ENCODE assay signal across 8 mouse cellular contexts in the genomic region with DNA sequence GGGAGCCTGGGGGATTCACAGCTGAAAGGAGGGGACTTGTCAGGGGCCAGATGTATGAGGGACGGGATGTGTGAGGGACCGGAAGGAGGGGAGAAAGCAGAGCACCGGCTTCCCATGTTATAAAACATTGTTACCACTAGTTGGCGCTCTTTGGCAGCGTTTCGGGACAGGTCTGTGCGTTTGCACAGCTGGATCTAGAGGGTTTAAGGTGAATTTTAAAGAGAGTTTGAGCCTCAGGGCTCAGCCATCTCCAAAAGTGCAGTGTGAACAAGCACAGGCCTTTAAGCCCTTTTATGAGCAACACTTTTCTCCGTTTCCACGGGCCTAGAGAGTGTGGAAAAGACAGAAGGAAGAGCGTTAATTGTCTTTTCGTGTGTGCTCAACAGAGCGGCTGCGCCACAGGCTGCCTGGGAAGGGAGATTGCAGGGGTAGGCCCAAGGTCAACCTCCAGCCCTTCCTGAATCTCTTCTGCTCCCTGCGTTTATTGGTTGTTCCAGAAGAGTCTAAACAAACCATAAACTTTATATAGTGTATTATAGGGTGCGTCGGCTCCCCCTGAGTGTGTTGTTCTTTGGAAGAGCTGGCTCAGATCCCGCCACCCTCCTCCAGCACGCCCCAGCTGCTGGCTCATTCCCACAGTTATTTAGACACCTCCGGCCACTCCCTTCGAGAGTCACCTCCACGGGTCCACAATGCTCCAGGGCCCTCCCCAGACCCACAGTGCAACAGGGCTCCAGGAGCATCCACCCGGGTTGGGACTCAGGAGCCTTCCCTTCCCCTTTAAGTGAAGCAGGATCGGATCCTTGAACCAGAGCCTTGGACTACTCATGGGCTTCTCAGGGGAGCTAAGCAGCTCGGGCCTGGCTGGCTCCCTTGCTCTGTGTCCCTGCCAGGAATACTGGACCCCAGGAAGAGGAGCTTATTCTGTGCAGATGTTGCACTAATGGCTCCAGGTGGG. TPM values are rescaled to one million over a fixed set of nuclear protein-coding genes. Genes with fewer than 3 reads are reported as not detected.
DNase-seq lines count a peak whose midpoint lies in the region; ATAC-seq and TF ChIP-seq lines count a peak whose summit lies in the region.

No protein-coding gene starts in this region.

- H3K4me3 ChIP-seq in embryonic facial prominence, embryonic 11.5 days (ENCODE audit: low read depth, low read length): no peak overlapping the region
- no peak overlapping the region for H3K4me3 ChIP-seq in heart, embryonic 15.5 days
- no peak overlapping the region for H3K4me3 ChIP-seq in kidney, postnatal 0 days (replicated peaks; ENCODE audit: low read depth, low read length)

- H3K9ac ChIP-seq in embryonic facial prominence, embryonic 11.5 days (replicated peaks; ENCODE audit: low read length): no peak overlapping the region
- no peak overlapping the region for H3K9ac ChIP-seq in heart, embryonic 15.5 days
- 0 out of 2 replicates have a peak overlapping the region, but pooled peaks have one; percentile 3 for H3K9ac ChIP-seq in kidney, postnatal 0 days (ENCODE audit: low read depth, low read length)

- peak; percentile 51; the same call in 1 of the 2 replicates for ATAC-seq in embryonic facial prominence, embryonic 11.5 days (replicated peaks; ENCODE audit: insufficient number of reproducible peaks, low FRiP score, low TSS enrichment, low read depth)
- ATAC-seq in heart, embryonic 15.5 days (replicated peaks; ENCODE audit: insufficient number of reproducible peaks, insufficient read depth, low FRiP score, low read depth): no peak
- peak; percentile 41 for ATAC-seq in kidney, postnatal 0 days (replicated peaks; ENCODE audit: low FRiP score, low read depth)
- ATAC-seq in cerebellum, adult (ENCODE audit: insufficient number of reproducible peaks, low FRiP score, low TSS enrichment): no peak

- H3K4me2 ChIP-seq in embryonic facial prominence, embryonic 11.5 days (ENCODE audit: low read depth, low read length): no peak overlapping the region
- no peak overlapping the region for H3K4me2 ChIP-seq in heart, embryonic 15.5 days
- peak overlapping the region; percentile 19; the same call in 1 of the 2 replicates for H3K4me2 ChIP-seq in kidney, postnatal 0 days (ENCODE audit: low read length)

- peak; percentile 84 for DNase-seq in CD4-positive, CD25-positive, alpha-beta regulatory T cell, adult 2 months (ENCODE audit: low read depth, low spot score)
- peak; percentile 76 for DNase-seq in NIH3T3 (ENCODE audit: low read depth)
- peak; percentile 91 for DNase-seq in embryonic facial prominence, embryonic 11.5 days (ENCODE audit: low spot score)
- DNase-seq in kidney, postnatal 0 days (ENCODE audit: low spot score): peak; percentile 95
- peak; percentile 72 for DNase-seq in lung, postnatal 25 days (ENCODE audit: low spot score)
- peak; percentile 53 for DNase-seq in retina, postnatal 7 days (ENCODE audit: low read depth, low spot score)

- whole genome bisulfite sequencing in embryonic facial prominence, embryonic 11.5 days: 56% methylated on average over 24 of the region's 24 CpGs
- 51% methylated on average over 24 of the region's 24 CpGs for WGBS in heart, embryonic 15.5 days
- 21% methylated on average over 24 of the region's 24 CpGs for WGBS in kidney, postnatal 0 days

- H3K36me3 ChIP-seq in embryonic facial prominence, embryonic 11.5 days (replicated peaks; ENCODE audit: control insufficient read depth, insufficient read depth, low read depth, low read length): no peaks in the 10 kb centered on the region
- no peaks in the 10 kb centered on the region for H3K36me3 ChIP-seq in heart, embryonic 15.5 days
- H3K36me3 ChIP-seq in kidney, postnatal 0 days (ENCODE audit: insufficient read depth, low read length): no peaks in the 10 kb centered on the region

- no peaks in the 10 kb centered on the region for H3K27me3 ChIP-seq in embryonic facial prominence, embryonic 11.5 days (ENCODE audit: control insufficient read depth, insufficient read depth, low read length)
- H3K27me3 ChIP-seq in heart, embryonic 15.5 days: no peaks in the 10 kb centered on the region
- no peaks in the 10 kb centered on the region for H3K27me3 ChIP-seq in kidney, postnatal 0 days (ENCODE audit: insufficient read depth, low read length)

- H3K4me1 ChIP-seq in embryonic facial prominence, embryonic 11.5 days (ENCODE audit: control insufficient read depth, insufficient read depth, low read length): no peaks in the 10 kb centered on the region
- peaks cover 9% of the 10 kb centered on the region for H3K4me1 ChIP-seq in heart, embryonic 15.5 days (replicated peaks)
- 0 out of 2 replicates have a peak, but pooled peaks cover 5% of the 10 kb centered on the region for H3K4me1 ChIP-seq in kidney, postnatal 0 days (replicated peaks; ENCODE audit: insufficient read depth, low read length)

- TF ChIP-seq CTCF in kidney, postnatal 0 days (IDR thresholded peaks at IDR 0.05; ENCODE audit: low read depth): peak; percentile 86

- H3K9me3 ChIP-seq in embryonic facial prominence, embryonic 11.5 days (replicated peaks; ENCODE audit: control insufficient read depth, low read length): no peaks in the 10 kb centered on the region
- H3K9me3 ChIP-seq in heart, embryonic 15.5 days (replicated peaks): no peaks in the 10 kb centered on the region
- H3K9me3 ChIP-seq in kidney, postnatal 0 days (replicated peaks; ENCODE audit: low read length): no peaks in the 10 kb centered on the region

- no peak overlapping the region for H3K27ac ChIP-seq in embryonic facial prominence, embryonic 11.5 days (replicated peaks; ENCODE audit: low read depth, low read length)
- H3K27ac ChIP-seq in heart, embryonic 15.5 days: peak overlapping the region; percentile 20
- peak overlapping the region; percentile 76 for H3K27ac ChIP-seq in kidney, postnatal 0 days

RNA-seq across cellular contexts. Expression of a gene that starts 6.8 kb away (rescaled TPM):
- polyA plus RNA-seq in embryonic facial prominence, embryonic 11.5 days (2014; fragmentation: Nextera tagmentation; extraction: Ambion mirVana): not detected in 2 replicates
- polyA plus RNA-seq in heart, embryonic 15.5 days (2015; fragmentation: Nextera tagmentation; extraction: Ambion mirVana): 0.10 and 0.16 TPM in 2 replicates
- 47.2 and 67.8 TPM in 2 replicates for polyA plus RNA-seq in kidney, postnatal 0 days (2015; fragmentation: Nextera tagmentation; extraction: Ambion mirVana)

RNA-seq across cellular contexts. Expression of a gene that starts 40.3 kb away (rescaled TPM):
- not detected in 2 replicates for polyA plus RNA-seq in embryonic facial prominence, embryonic 11.5 days (2014; fragmentation: Nextera tagmentation; extraction: Ambion mirVana)
- polyA plus RNA-seq in heart, embryonic 15.5 days (2015; fragmentation: Nextera tagmentation; extraction: Ambion mirVana): 0.66 and 0.94 TPM in 2 replicates
- polyA plus RNA-seq in kidney, postnatal 0 days (2015; fragmentation: Nextera tagmentation; extraction: Ambion mirVana): 0.08 TPM in 1 of 2 replicates, not detected in the other

RNA-seq across cellular contexts. Expression of a gene that starts 59.1 kb away (rescaled TPM):
- not detected in 2 replicates for polyA plus RNA-seq in embryonic facial prominence, embryonic 11.5 days (2014; fragmentation: Nextera tagmentation; extraction: Ambion mirVana)
- 0.68 and 2.3 TPM in 2 replicates for polyA plus RNA-seq in heart, embryonic 15.5 days (2015; fragmentation: Nextera tagmentation; extraction: Ambion mirVana)
- 1.3 and 1.7 TPM in 2 replicates for polyA plus RNA-seq in kidney, postnatal 0 days (2015; fragmentation: Nextera tagmentation; extraction: Ambion mirVana)

Comparison
In these comparisons a context has a peak if more than half of its experiments do, and no peak if none do; other contexts are left out.
1. ATAC-seq: peak in embryonic facial prominence, embryonic 11.5 days (single experiment) and kidney, postnatal 0 days (single experiment); none in heart, embryonic 15.5 days (single experiment) and cerebellum, adult (single experiment).
2. RNA of a gene that starts 6.8 kb away (polyA plus RNA-seq): 47.2 to 67.8 TPM in kidney, postnatal 0 days; 0.10 to 0.16 TPM in heart, embryonic 15.5 days and not detected in embryonic facial prominence, embryonic 11.5 days; every median in the first group is over 10 times any median in the second.
3. Peak in every context shown above with its lines, with median percentiles within 50 percentile points of each other: DNase-seq.